Mouse (Mus musculus) cerebellum, postnatal 4 days (tissue): ENCODE data around the gene Ddah1.

ENCODE experiments used
- DNase-seq, 2 experiments: peaks; one replicate each; pipeline ENCODE4 v3.0.0; 2022; ENCODE audit warnings: low spot score in 2 of 2, mixed read lengths in 1 of 2

Gene Ddah1

DNA sequence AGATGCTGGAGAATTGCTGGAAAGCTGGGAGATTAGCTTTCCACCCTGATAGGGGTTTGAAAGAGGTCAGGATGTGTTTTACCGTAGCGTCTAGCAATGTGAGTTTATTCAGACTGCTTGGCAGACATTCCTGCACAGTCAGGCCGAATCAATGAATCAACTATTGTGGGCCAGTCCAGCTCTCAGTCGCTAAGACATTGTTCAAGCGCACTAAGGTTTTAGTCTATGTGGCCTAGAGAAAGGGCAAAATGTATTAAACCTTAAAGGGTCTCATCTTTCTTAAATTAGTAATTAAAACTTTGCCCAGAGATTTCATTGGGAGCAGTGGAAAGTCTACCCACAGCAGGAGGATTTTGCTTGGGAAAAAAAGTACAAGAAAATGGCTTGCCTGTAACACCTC lies 48.0 kb downstream of the Ddah1 start:
- DNase-seq: no peak

DNA sequence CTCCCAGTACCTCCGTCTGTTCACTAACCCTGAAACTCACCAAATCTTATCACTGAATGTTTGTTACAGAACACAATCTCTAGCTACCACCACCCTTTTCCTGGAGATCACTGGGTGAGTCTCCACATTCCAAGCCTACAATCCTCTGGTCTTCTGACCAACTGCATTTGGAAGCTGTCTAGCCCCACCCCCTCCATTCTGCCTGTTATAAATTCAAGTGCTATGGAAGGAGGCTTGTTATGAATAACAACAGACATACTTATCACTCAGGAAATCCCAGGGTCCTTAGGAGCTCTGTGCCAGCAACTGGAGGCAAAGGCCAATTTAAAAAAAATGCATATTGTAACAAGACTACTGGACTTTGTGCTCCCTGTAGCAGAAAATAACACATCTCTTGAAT lies 58.3 kb downstream of the Ddah1 start:
- no peak for DNase-seq

DNA sequence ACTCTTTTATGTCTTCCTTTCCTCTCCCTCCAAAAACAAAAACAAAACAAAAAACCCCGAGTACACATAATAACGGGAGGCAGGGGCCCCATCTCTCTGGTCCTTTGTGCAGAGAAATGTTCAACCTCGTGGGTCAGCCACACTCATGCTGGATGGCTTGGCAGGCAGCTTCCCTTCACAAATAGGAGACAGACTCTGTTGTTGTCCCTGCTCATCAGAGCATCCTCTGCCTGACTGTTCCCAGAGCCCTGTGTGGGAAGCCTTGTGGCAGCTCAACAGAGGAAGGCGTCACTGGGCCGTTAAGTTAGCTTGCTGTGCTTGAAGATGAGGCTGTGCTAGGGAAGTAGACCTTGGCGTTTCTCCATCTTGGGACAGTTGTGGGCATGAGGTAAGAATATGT lies 58.8 kb downstream of the Ddah1 start:
- DNase-seq: peak in 1 of 2 experiments; percentile 16

DNA sequence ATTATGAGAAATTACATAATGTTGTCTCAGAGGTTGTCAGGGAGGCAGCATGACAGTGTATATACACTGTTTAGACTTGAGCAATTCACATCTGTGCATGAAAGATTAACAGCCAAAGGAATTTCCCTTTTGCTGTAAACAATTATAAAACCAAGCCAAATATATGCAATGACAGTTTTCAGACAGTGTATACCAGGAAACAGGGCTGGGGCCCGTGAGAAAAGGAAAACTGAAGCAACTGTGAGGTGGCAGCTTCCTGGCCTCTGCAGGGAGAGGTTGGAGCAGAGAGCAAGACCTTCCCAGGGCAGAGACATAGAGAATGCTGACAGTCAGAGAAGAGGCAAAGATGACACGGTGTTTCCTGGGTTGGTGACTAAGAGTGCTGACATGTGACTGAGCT lies 62.0 kb downstream of the Ddah1 start:
- DNase-seq: no peak

DNA sequence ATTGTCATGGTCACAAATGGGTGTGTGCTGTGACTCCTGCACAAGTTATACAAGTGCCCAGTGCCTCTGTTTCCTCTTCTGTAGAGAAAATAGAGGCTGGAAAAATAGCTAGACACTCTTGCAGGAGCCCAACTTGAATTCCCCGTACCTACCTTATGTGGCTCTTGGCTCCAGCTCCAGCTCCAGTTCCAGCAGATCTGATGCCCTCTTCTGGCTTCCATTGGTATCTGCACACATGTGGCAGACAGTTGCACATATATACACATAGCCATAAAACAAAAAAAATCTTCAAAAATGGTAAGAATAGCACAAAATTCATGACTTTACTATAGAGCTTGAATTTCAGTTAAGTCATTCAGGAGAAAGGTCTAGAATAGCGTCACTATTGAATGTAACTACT lies 62.5 kb downstream of the Ddah1 start:
- no peak for DNase-seq

DNA sequence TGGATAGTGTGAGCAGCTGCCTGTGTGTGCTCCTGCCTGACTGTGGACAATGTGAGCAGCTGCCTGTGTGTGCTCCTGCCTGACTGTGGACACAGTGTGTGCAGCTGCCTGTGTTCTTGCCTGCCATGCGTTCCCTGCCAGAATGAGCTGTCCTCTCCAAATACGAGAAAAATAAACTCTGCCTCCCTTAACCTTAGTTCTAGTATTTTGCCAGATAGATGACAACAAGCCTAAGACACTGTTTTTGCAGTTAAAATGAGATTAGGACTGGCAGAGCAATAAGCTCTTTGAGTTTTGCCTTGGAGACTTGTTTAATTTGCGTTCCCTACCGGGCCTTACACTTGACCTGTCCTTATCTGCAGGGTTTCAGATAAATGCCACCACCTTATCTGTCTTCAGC lies 63.7 kb downstream of the Ddah1 start:
- DNase-seq: no peak

DNA sequence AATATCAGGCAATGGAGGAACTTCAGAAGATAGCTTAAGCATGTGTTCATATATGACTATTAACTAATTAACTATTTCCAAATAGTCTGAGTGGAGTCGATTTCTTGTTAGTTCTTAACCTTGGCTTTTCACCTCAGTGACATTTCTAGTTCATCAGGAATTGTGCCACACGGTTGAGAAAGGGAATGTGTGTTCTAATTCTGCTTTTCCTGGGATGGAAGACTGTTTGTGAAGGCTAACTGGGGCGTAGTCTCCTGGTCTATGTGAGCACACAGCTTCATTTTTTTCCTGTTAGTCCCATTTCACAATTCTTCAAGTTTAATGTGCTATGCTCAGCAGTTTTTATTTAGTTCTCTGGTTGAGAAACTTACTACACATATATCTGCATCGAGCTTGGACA lies 65.2 kb downstream of the Ddah1 start:
- no peak for DNase-seq

DNA sequence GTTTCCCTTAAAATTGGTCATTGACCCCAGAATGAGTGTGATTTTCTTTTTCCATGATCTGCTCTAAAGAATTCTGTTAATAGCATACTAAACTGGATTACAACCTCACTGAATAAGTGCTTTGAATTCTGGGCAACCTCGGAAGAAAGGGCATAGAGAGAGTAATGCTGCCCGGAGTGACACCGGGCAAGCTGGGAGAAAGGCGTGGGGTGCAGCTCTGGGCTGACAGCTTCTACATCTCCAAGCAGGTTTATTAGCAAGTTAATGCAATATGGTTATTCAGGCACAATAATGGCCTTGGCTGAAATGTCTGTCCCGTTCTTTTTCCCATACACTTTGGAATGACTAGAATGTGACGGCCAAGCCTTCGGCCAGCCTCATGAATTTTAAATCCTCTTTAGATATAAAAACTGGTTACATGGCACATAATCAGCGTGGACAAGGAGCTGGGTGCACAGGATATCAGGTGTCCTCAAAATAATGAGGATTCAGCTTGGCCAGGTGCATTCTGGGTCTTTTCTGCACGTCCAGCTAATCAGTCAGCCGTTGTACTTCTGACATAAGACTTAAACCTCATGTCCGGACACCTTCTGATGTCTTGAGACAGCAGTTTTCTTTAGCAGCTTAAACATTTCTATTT lies 67.1 kb downstream of the Ddah1 start:
- no peak for DNase-seq

DNA sequence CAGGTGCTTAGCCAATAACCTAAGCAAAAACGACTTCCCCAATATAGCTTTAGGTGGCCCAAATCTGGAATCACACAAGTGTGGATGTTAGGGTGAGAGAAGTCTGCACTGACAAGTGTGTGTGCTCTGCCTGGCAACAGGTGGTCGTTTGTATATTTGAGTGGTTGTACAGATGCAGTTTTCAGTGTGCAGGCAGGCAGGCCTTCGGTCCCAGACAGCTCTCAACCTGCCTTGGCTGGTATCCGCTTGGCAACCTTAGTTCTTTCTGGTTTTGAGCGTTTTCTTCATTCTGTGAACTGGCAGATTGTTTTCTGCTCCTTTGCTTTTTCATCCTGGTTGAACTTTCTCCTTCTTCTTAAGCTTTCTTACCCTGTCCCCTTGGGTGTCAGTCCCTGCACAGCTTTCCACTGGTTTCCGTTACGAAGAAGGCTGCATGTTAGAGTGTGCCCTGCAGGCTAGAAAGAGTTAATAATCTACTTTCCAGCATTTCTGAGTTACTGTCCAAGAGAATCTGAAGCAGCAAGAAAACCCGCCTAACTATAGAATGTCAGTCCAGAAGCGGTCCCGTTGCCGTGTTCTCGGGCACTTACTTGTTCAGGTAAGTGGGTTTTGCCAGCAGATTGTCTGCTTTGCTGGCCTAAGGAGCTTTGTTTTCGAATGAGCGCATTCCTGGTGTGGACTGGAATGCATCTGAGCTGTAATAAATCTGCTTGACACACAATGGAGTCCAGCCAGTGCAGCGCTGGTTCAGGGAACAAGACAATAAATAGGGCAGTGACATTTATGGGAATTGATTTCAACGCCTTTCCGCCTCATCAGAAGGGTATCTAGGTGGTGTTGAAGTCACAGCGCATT lies 68.9 kb downstream of the Ddah1 start:
- no peak for DNase-seq

DNA sequence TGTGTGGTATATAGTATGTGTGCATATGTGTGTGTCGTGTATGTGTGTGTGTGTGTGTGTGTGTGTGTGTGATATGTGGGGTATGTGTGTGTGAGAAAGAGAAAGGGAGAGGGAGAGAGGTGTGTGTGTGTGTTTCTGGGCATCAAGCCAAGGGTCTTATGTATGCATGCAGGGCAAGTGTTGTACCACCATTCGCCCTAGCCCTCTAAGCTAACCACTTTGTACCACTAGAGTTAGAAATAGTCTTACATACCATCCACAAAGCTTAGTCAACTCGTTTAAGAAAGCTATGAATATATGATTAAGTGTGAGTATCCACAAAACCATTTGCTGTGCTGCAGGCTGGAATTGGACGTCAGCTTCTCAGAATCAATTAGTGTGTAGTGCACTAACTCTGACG lies 70.4 kb downstream of the Ddah1 start:
- no peak for DNase-seq

DNA sequence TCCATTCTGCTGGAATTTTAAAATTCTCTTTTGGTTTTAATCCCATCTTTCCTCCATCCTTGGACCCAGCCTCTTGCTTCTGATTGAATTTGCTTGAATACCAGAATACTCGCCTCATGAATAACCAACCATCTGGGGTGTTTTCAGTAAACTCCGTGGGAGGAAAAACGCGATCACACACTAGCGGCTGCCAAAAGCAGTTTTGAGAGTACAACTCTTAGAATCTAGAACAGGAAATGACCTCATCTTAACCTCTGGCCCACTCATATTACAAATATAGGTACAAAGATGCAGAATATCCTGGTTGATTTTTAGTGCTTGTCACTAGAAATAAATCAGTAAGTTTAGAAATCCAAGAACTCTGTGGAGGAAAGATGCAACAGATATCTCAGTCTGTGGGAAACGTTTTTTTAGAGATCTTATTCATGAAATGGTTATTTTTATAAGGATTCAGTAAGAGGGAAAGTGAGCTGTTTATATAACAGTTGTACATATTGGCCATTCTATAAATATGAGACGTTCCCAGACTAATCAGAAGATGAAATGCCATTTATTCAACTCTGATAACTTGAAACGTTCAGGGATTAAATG lies 75.6 kb downstream of the Ddah1 start:
- DNase-seq: no peak

DNA sequence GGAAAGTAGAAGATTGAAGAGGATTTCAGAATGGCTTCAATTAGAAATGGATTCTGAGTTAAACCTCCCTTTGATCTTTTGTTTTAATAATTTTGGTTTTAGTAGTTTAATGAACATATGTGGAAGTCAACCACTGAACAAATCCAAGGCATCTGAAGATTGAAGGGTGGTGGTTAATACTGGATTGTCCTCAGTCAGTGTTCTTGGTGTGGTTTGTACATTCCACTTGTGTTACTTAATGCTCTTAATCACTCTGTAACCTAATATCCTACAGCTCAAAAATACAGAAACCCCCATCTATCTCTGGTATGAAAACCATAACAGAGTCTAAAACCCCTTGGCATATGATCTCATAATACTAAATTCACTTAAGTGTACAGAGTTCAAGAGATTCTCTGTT lies 79.8 kb downstream of the Ddah1 start:
- DNase-seq: no peak

DNA sequence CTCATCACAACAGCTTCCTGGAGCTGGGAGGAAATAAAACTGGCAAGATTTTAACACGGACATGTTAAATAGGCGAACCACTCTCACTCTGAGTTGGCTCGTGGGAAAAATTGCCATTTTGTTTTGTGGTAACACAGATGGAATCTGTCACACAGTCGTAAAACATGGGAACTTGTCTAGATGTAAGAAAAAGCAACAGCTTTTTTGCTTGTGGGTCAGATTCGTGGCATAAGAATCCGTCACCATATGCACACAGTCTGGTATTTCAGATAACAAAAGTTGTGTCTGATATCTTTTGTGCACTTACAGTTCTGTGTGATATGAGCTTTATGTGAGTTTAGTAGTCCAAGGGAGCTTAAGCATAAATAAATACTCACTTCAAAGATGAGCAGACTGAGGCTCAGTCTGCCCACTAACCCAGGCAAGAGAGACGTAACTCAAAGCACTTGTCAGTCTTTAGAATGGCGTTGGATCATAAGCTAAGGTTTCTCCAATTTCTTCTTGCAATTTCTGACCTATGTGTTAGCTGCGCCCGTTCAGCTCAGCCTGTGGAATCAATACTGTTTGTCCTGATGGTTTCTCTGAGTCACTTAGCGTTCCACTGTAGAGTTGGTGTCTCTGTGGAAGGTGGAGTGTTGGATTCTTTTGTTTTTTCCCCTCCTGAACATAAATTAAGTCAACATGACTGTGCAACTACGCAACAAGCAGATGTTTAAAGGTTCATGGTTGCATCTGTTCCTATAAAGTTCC lies 83.7 kb downstream of the Ddah1 start:
- DNase-seq: no peak

DNA sequence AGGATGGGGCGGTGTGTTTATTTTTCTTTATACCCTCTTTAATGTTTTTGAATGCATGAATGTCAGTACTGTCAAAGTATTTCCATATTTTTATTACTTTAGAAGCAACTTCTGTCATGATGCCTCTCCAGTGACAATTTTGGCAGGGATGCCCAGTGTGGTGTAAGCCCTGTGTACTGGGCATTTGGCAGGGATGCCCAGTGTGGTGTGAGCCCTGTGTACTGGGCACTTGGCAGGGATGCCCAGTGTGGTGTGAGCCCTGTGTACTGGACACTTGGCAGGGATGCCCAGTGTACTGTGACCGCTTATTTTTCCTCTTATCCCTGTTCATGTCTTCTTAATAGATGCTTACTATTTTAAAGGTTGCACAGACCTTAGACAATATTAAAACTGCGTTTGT lies 85.4 kb downstream of the Ddah1 start:
- DNase-seq: no peak

DNA sequence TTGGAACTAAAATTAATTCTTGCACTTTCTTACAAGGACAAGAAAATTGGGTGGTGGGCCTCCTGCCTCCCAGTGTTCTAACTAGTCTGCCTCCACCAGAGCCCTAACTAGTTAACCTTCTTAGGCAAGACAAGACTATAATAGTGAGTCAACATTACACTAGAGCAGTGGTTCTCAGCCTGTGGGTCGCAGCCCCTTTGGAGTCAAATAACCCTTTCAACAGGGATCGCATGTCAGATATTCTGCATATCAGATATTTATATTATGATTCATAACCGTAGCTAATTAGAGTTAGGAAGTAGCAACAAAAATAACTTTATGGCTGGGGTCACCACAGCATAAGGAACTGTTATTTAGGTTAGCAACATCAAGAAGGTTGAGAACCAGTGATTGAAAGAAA lies 86.4 kb downstream of the Ddah1 start:
- DNase-seq: no peak

DNA sequence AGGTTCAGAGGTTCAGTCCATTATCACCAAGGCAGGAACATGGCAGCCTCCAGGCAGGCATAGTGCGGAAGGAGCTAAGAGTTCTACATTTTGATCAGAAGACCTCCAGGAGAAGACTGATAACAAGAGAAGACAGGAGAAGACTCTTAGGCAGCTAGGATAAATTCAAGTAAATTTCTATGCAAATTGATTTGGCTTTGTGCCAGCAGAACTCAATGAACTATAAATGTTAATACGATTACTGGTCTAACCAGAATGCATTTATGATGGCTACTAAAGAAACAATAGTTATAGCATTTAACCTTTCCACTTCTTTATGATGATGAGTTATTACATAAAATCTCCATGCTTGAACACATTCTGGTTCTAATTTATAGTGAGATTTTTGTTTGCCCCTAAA lies 87.8 kb downstream of the Ddah1 start:
- DNase-seq: no peak

DNA sequence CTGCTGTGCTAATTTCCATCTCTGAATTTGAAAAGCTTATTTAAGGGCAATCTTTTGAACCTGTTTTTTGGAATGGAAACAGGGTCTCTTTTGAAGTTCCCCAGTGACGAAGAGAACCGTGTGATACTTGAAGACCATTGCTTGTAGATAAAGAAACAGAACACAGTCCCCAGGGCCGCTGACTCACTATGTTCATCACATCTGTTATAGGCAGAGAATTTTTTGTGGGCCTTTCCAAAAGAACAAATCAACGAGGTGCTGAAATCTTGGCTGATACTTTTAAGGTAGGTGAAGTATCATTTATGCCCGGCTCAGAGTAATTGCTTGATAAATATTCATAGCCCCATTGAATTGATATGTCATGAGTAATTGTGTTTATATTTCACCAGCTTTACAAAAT lies 93.6 kb downstream of the Ddah1 start:
- no peak for DNase-seq

DNA sequence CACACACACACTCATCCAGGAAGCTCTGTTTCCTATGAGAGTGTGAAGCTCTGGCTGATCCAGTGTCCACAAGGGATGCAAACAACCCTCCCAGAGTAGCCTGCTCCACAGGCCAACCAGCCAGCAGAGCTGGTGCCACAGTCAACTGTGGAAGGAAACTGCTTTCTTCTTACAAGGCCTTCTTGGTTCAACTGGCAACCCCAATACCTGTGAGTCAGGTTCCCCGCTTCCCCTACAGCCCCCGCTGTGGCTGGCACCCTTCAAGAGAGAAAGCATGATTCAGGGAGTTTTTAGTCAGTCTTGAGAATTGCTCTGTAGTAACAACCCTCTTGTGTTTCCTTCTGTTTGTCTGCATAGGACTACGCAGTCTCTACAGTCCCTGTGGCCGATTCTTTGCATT lies 94.3 kb downstream of the Ddah1 start:
- DNase-seq: no peak

DNA sequence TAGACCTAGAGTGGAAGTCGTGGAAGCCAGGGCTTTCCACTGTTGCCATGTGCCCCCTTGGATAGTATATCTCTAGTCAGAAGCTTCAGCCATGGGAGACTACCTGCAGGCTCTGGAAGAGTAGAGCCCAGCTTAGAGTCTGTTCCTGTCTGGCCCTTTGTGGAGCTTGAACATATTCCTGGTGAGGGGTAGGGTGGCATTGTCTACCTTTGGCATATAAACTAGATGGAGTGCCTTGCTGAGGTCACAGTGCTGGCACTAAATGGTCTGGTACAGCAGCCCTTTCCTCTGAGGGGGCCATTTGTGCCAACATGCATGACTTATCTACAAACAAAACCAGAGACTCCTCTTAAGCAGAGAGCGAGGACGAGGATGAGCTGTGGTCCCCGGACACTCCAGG lies 95.2 kb downstream of the Ddah1 start:
- no peak for DNase-seq

DNA sequence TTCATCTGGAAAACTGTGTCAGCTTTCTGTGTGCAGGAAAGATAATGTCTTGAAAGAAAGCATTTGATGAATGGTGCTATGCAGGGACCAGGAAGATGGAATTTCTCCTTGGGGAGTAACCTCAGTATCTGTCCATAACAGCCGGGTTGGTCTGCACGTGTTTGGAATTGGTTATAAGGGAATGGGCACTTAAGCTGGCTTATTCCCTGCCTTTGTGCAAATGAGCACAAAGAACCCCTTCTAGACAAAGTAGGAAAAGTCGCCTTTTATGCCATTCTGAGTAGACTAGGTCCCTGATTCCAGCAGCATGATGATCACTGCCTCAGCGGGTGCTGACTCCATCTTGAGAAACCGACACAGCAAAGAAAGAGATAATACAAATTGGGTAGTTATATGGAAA lies 96.0 kb downstream of the Ddah1 start:
- no peak for DNase-seq

DNA sequence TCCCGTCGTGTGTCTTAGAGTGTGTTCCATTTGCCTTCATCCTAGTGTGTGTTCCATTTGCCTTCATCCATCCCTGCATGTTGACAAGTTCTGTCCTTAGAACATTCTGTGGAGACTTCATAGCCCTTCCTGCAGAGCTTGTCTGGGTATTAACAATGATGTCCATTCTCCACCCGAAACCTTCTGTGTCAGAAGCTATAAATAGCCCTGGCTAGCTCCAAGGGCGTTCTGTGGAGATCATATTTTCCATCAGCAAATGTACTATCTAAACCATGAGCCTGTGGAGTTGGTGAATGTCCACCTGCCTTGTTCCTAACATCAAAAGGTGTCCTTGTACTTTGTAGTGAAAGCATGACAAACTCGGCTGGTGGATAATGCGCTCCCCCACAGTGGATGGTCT lies 96.8 kb downstream of the Ddah1 start:
- DNase-seq: no peak

DNA sequence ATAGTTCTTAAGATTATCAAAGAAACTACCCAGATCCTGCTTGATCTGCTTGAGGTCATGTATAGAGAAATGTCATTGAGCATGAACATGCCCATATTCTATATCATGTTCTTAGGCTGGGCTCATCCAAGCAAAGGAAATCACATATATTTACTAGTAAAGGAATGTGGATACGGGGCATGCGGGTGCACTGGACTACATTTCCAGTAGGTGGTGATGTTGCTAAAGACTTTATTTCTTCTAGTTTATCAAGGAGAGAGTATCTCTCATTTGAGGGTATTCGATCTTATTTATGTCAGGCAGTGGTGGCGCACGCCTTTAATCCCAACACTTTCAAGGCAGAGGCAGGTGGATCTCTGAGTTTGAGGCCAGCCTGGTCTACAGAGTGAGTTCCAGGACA lies 99.9 kb downstream of the Ddah1 start:
- no peak for DNase-seq

DNA sequence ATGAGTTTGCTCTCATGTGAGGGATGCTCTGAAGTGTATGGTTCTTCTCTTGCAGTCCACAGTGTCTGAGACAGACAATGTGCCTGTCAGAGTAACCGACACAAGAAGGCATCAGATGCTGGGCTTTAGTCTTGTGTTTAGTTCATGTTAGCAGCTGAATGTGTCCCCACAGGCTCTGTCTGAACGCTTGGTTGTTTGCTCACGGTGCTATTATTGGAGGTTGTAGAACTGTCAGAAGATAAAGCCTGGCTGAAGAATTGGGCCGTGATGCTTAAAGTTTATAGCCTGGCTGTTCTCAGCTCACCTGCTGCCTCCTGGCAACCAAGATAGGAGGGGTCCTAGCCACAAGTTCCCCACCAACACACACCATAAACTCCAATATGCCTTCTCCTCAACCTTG lies 104.0 kb downstream of the Ddah1 start:
- no peak for DNase-seq
